Mouse (Mus musculus) cerebellum, adult 2 months (tissue): ENCODE measurements around the gene Mmgt2.

Source experiments
- CTCF ChIP-seq: fragments of 200-500 bp; IDR thresholded peaks from 2 replicates; pipeline ENCODE4 v1.5.1; 2011; ENCODE audit warnings: low read depth, mild to moderate bottlenecking, control low read depth, low read length, moderate library complexity, borderline replicate concordance; ENCODE audit not compliant: insufficient read depth
- POLR2A ChIP-seq: fragments of 200-500 bp; IDR thresholded peaks from 2 replicates; pipeline ENCODE4 v1.6.1; 2011; ENCODE audit warnings: low read length, control low read depth, borderline replicate concordance; ENCODE audit not compliant: insufficient read depth

GRCm38 (mm10) chr11:62605619-62606298, 42.7 kb upstream of the Mmgt2 start:
- no peak for TF ChIP-seq CTCF
- TF ChIP-seq POLR2A, result no peak
